Mouse (Mus musculus) G1E (cell line): ENCODE measurements around the gene Vmn1r143. TPM values are rescaled to one million over a fixed set of nuclear protein-coding genes. Genes with fewer than 3 reads are reported as not detected.
"Not testable (repeated sequence)": the region's sequence is repeated elsewhere in the genome, so short reads cannot be mapped to it uniquely, and the experiment has no call there.

ENCODE experiments used
- ATAC-seq: 2 replicates; pipeline ENCODE4 v1.8.0; 2016; ENCODE audit warnings: mild to moderate bottlenecking; ENCODE audit not compliant: insufficient number of reproducible peaks, poor library complexity, low FRiP score, severe bottlenecking; ENCODE audit errors: extremely low read depth
- DNase-seq: peaks from one replicate; pipeline ENCODE4 v3.0.0; 2012; ENCODE audit warnings: low spot score
- H3K27me3 ChIP-seq: 2 replicates; pipeline ENCODE4 v1.6.1; 2012; ENCODE audit warnings: mild to moderate bottlenecking, low read length, inconsistent platforms; ENCODE audit not compliant: insufficient read depth
- H3K36me3 ChIP-seq: replicated peaks from 2 replicates; pipeline ENCODE3; 2012; ENCODE audit warnings: mild to moderate bottlenecking, inconsistent platforms
- H3K4me1 ChIP-seq: 2 replicates; pipeline ENCODE4 v1.6.1; 2012; ENCODE audit warnings: low read depth, low read length, inconsistent platforms, mixed read lengths; ENCODE audit not compliant: insufficient read depth
- H3K4me3 ChIP-seq: 2 replicates; pipeline ENCODE4 v1.5.1; 2012; ENCODE audit warnings: low read depth, mild to moderate bottlenecking, inconsistent platforms, low read length, moderate library complexity, mixed read lengths
- H3K9me3 ChIP-seq: replicated peaks from 2 replicates; pipeline ENCODE4 v1.6.1; 2012; ENCODE audit warnings: inconsistent platforms
- polyA plus RNA-seq: library from polyadenylated mRNA; stranded (reverse); fragments of >175 nt; gene quantifications from 2 replicates; pipeline ENCODE4 v1.2.3, GENCODE M21; 2012
- total RNA-seq, 2 experiments: library from RNA; stranded (forward) in 1 of 2; stranded (reverse) in 1 of 2; fragments of 200-1000 nt in 1 of 2; fragments of >200 nt in 1 of 2; fragmentation: Nextera tagmentation in 1 of 2; gene quantifications; 2 replicates each; pipeline ENCODE4 v1.2.3; 2014 to 2017

Gene Vmn1r143
- total RNA-seq (2014; fragmentation: Nextera tagmentation) (not detected in 2 replicates), total RNA-seq (2017) (0.17 TPM in 1 of 2 replicates, not detected in the other), polyA plus RNA-seq (not detected in 2 replicates)

- not testable (repeated sequence) for H3K4me1 ChIP-seq, H3K36me3 ChIP-seq, DNase-seq, H3K27me3 ChIP-seq, ATAC-seq, H3K9me3 ChIP-seq, H3K4me3 ChIP-seq
Observed at GRCm38 (mm10) chr7:22189077-22189476, at the start of gene Vmn1r143. Gene Vmn1r143, plus strand, starts transcription at chr7:22189377.

- not testable (repeated sequence) for DNase-seq
Observed at GRCm38 (mm10) chr7:22163935-22164334, 25.2 kb upstream of the Vmn1r143 start, which contains the start of gene Vmn1r142. Gene Vmn1r142, minus strand, starts transcription at chr7:22164035.

GRCm38 (mm10) chr7:22201164-22201563 lies 12.0 kb downstream of the Vmn1r143 start, which contains the start of gene Gm8653:
Gene Gm8653, minus strand, starts transcription at chr7:22201264.
- H3K4me1 ChIP-seq, DNase-seq, H3K27me3 ChIP-seq, ATAC-seq, H3K9me3 ChIP-seq, H3K36me3 ChIP-seq, H3K4me3 ChIP-seq: not testable (repeated sequence)

More at GRCm38 (mm10) chr7:22163935-22164334, 25.2 kb upstream of the Vmn1r143 start, which contains the start of gene Vmn1r142:
- not testable (repeated sequence) for H3K27me3 ChIP-seq, ATAC-seq, H3K4me3 ChIP-seq, H3K9me3 ChIP-seq, H3K4me1 ChIP-seq, H3K36me3 ChIP-seq

- H3K4me3 ChIP-seq, DNase-seq, H3K9me3 ChIP-seq, H3K36me3 ChIP-seq, H3K4me1 ChIP-seq, ATAC-seq, H3K27me3 ChIP-seq: not testable (repeated sequence)
Observed at GRCm38 (mm10) chr7:22229384-22229783, 40.2 kb downstream of the Vmn1r143 start, which contains the start of gene Gm8453. Gene Gm8453, minus strand, starts transcription at chr7:22229484.

Other genes with a start within 250 kb of the Vmn1r143 start
- gene Vmn1r137, start 194.8 kb upstream of the Vmn1r143 start, total RNA-seq (2014; fragmentation: Nextera tagmentation) = not detected in 2 replicates
- not detected in 2 replicates for gene Vmn1r137, start 194.8 kb upstream of the Vmn1r143 start, total RNA-seq (2017)
- gene Vmn1r137, start 194.8 kb upstream of the Vmn1r143 start, polyA plus RNA-seq = not detected in 2 replicates
- not detected in 2 replicates for gene Vmn1r138, start 160.5 kb upstream of the Vmn1r143 start, total RNA-seq (2014; fragmentation: Nextera tagmentation)
- not detected in 2 replicates for gene Vmn1r138, start 160.5 kb upstream of the Vmn1r143 start, total RNA-seq (2017)
- not detected in 2 replicates for gene Vmn1r138, start 160.5 kb upstream of the Vmn1r143 start, polyA plus RNA-seq
- gene Gm6176, start 133.1 kb upstream of the Vmn1r143 start, total RNA-seq (2014; fragmentation: Nextera tagmentation) = not detected in 2 replicates
- gene Gm6176, start 133.1 kb upstream of the Vmn1r143 start, total RNA-seq (2017) = not detected in 2 replicates
- not detected in 2 replicates for gene Gm6176, start 133.1 kb upstream of the Vmn1r143 start, polyA plus RNA-seq
- gene Vmn1r139, start 120.3 kb upstream of the Vmn1r143 start, total RNA-seq (2014; fragmentation: Nextera tagmentation) = not detected in 2 replicates
- gene Vmn1r139, start 120.3 kb upstream of the Vmn1r143 start, total RNA-seq (2017) = not detected in 2 replicates
- gene Vmn1r139, start 120.3 kb upstream of the Vmn1r143 start, polyA plus RNA-seq = not detected in 2 replicates
- not detected in 2 replicates for gene Gm16451, start 71.1 kb upstream of the Vmn1r143 start, total RNA-seq (2014; fragmentation: Nextera tagmentation)
- 0.27 TPM in 1 of 2 replicates, not detected in the other for gene Gm16451, start 71.1 kb upstream of the Vmn1r143 start, total RNA-seq (2017)
- not detected in 2 replicates for gene Gm16451, start 71.1 kb upstream of the Vmn1r143 start, polyA plus RNA-seq
- gene Gm10666, start 54.6 kb upstream of the Vmn1r143 start, total RNA-seq (2014; fragmentation: Nextera tagmentation) = not detected in 2 replicates
- gene Gm10666, start 54.6 kb upstream of the Vmn1r143 start, total RNA-seq (2017) = not detected in 2 replicates
- gene Gm10666, start 54.6 kb upstream of the Vmn1r143 start, polyA plus RNA-seq = not detected in 2 replicates
- gene Vmn1r142, start 25.3 kb upstream of the Vmn1r143 start, total RNA-seq (2014; fragmentation: Nextera tagmentation) = not detected in 2 replicates
- not detected in 2 replicates for gene Vmn1r142, start 25.3 kb upstream of the Vmn1r143 start, total RNA-seq (2017)
- gene Vmn1r142, start 25.3 kb upstream of the Vmn1r143 start, polyA plus RNA-seq = not detected in 2 replicates
- not detected in 2 replicates for gene Gm8653, start 11.9 kb downstream of the Vmn1r143 start, total RNA-seq (2014; fragmentation: Nextera tagmentation)
- gene Gm8653, start 11.9 kb downstream of the Vmn1r143 start, total RNA-seq (2017) = not detected in 2 replicates
- gene Gm8653, start 11.9 kb downstream of the Vmn1r143 start, polyA plus RNA-seq = not detected in 2 replicates
- gene Gm8453, start 40.1 kb downstream of the Vmn1r143 start, total RNA-seq (2014; fragmentation: Nextera tagmentation) = not detected in 2 replicates
- gene Gm8453, start 40.1 kb downstream of the Vmn1r143 start, total RNA-seq (2017) = not detected in 2 replicates
- gene Gm8453, start 40.1 kb downstream of the Vmn1r143 start, polyA plus RNA-seq = not detected in 2 replicates
- gene Gm4187, start 140.3 kb downstream of the Vmn1r143 start, total RNA-seq (2014; fragmentation: Nextera tagmentation) = not detected in 2 replicates
- gene Gm4187, start 140.3 kb downstream of the Vmn1r143 start, total RNA-seq (2017) = not detected in 2 replicates
- gene Gm4187, start 140.3 kb downstream of the Vmn1r143 start, polyA plus RNA-seq = not detected in 2 replicates
- not detected in 2 replicates for gene Gm8660, start 181.7 kb downstream of the Vmn1r143 start, total RNA-seq (2014; fragmentation: Nextera tagmentation)
- gene Gm8660, start 181.7 kb downstream of the Vmn1r143 start, total RNA-seq (2017) = not detected in 2 replicates
- gene Gm8660, start 181.7 kb downstream of the Vmn1r143 start, polyA plus RNA-seq = not detected in 2 replicates
- not detected in 2 replicates for gene Vmn1r148, start 224.2 kb downstream of the Vmn1r143 start, total RNA-seq (2014; fragmentation: Nextera tagmentation)
- gene Vmn1r148, start 224.2 kb downstream of the Vmn1r143 start, total RNA-seq (2017) = not detected in 2 replicates
- not detected in 2 replicates for gene Vmn1r148, start 224.2 kb downstream of the Vmn1r143 start, polyA plus RNA-seq
- gene Vmn1r149, start 248.9 kb downstream of the Vmn1r143 start, total RNA-seq (2014; fragmentation: Nextera tagmentation) = not detected in 2 replicates
- gene Vmn1r149, start 248.9 kb downstream of the Vmn1r143 start, total RNA-seq (2017) = not detected in 2 replicates
- not detected in 2 replicates for gene Vmn1r149, start 248.9 kb downstream of the Vmn1r143 start, polyA plus RNA-seq